Mouse (Mus musculus): ENCODE results near the gene Rgs12. TPM values are rescaled to one million over a fixed set of nuclear protein-coding genes. Genes with fewer than 3 reads are reported as not detected.
A peak's percentile ranks its signal among the peaks of the same experiment; 100 is the strongest.

Rgs12 gene
- total RNA-seq, 2 experiments from 2014 or later: 6.4 to 20.2 TPM

- no peak for DNase-seq (ENCODE audit: low spot score in 2 of 2)
These were observed 122.6 kb downstream of the Rgs12 start for GRCm38 (mm10) chr5:35071855-35072254.

GRCm38 (mm10) chr5:35073235-35073634 lies 124.0 kb downstream of the Rgs12 start:
- no peak for DNase-seq (ENCODE audit: low spot score in 2 of 2)

- DNase-seq (ENCODE audit: low spot score in 2 of 2): peak; percentile 56 to 63
These were observed 124.7 kb downstream of the Rgs12 start for GRCm38 (mm10) chr5:35073992-35074391.

GRCm38 (mm10) chr5:35076369-35076768 lies 127.1 kb downstream of the Rgs12 start:
- no peak for DNase-seq (ENCODE audit: low spot score in 2 of 2)

GRCm38 (mm10) chr5:35079101-35079500 lies 129.9 kb downstream of the Rgs12 start:
- DNase-seq (ENCODE audit: low spot score in 2 of 2): no peak

- DNase-seq (ENCODE audit: low spot score in 2 of 2): no peak
These were observed 135.7 kb downstream of the Rgs12 start for GRCm38 (mm10) chr5:35084913-35085312.

GRCm38 (mm10) chr5:35088785-35089613 lies 139.8 kb downstream of the Rgs12 start:
- DNase-seq (ENCODE audit: low spot score in 2 of 2): peak; percentile 77 to 80

Small RNA genes lying within 50 kb of the gene (microRNA-seq; reads per million reads assigned to microRNA genes)
- 3.7 to 7.6 reads per million in 2 experiments for gene Mir3097 (ENCODE audit: borderline number of aligned reads in 2 of 2)

Other genes with a start within 250 kb of the Rgs12 start
- gene Htt, start 187.7 kb upstream of the Rgs12 start, total RNA-seq (2021): 10 to 100 TPM; 30.8 to 34.3 TPM
- gene Msantd1, start 41.4 kb upstream of the Rgs12 start, total RNA-seq (2021): 1 to 10 TPM; 1.3 to 2.8 TPM
- under 1 TPM; 0.22 to 0.96 TPM for gene Hgfac, start 92.1 kb downstream of the Rgs12 start, total RNA-seq (2021)
- gene Dok7, start 107.3 kb downstream of the Rgs12 start, total RNA-seq (2021): 10 to 100 TPM in 1 of 2 experiments, 1 to 10 TPM in 1; 7.4 to 16.0 TPM
- gene Lrpap1, start 156.3 kb downstream of the Rgs12 start, total RNA-seq (2021): 100 to 1,000 TPM; 115 TPM

Data from adrenal gland, adult 18-20 months (tissue).